Mouse (Mus musculus): Measurements from ENCODE around the gene Trmt1l. TPM values are rescaled to one million over a fixed set of nuclear protein-coding genes. Genes with fewer than 3 reads are reported as not detected.

Gene Trmt1l
- polyA plus RNA-seq, 1 experiment from 2014 or later: 42.8 TPM

GRCm38 (mm10) chr1:151482497-151482896 lies 54.2 kb downstream of the Trmt1l start:
- 98% methylated on average over 1 of the region's 1 CpGs for WGBS
- Histone ChIP-seq H3K4me2 (ENCODE audit: low read length) (no peak overlapping the region), H3K36me3 (ENCODE audit: control insufficient read depth, insufficient read depth, low read length) (peaks cover 11% of the 10 kb centered on the region), H3K4me1 (ENCODE audit: control insufficient read depth, insufficient read depth, low read length) (no peaks in the 10 kb centered on the region), H3K9ac (replicated peaks; ENCODE audit: low read length) (no peak overlapping the region), H3K27ac (replicated peaks; ENCODE audit: low read depth, low read length) (no peak overlapping the region), H3K27me3 (ENCODE audit: control insufficient read depth, insufficient read depth, low read length) (no peaks in the 10 kb centered on the region), H3K4me3 (replicated peaks; ENCODE audit: low read depth, low read length) (no peak overlapping the region), H3K9me3 (ENCODE audit: control insufficient read depth, low read length) (no peaks in the 10 kb centered on the region)
- ATAC-seq (ENCODE audit: low FRiP score, low TSS enrichment) (no peak), DNase-seq (no peak)

- no peak overlapping the region for H3K4me3 ChIP-seq (replicated peaks; ENCODE audit: low read depth, low read length)
- WGBS: 76% methylated on average over 1 of the region's 1 CpGs
- ATAC-seq (ENCODE audit: low FRiP score, low TSS enrichment): no peak
- H3K36me3 ChIP-seq (ENCODE audit: control insufficient read depth, insufficient read depth, low read length): peaks cover 2% of the 10 kb centered on the region; the same call in 1 of the 2 replicates
- H3K9me3 ChIP-seq (ENCODE audit: control insufficient read depth, low read length): no peaks in the 10 kb centered on the region
- no peak for DNase-seq
- H3K27ac ChIP-seq (replicated peaks; ENCODE audit: low read depth, low read length): no peak overlapping the region
- no peak overlapping the region for H3K9ac ChIP-seq (replicated peaks; ENCODE audit: low read length)
- no peak overlapping the region for H3K4me2 ChIP-seq (ENCODE audit: low read length)
- H3K27me3 ChIP-seq (ENCODE audit: control insufficient read depth, insufficient read depth, low read length): no peaks in the 10 kb centered on the region
- no peaks in the 10 kb centered on the region for H3K4me1 ChIP-seq (ENCODE audit: control insufficient read depth, insufficient read depth, low read length)
Observed at GRCm38 (mm10) chr1:151483568-151483967, 55.2 kb downstream of the Trmt1l start.

GRCm38 (mm10) chr1:151484754-151485153 lies 56.4 kb downstream of the Trmt1l start:
- 0 out of 2 replicates have a peak, but pooled peaks cover 2% of the 10 kb centered on the region for H3K36me3 ChIP-seq (ENCODE audit: control insufficient read depth, insufficient read depth, low read length)
- H3K4me1 ChIP-seq (ENCODE audit: control insufficient read depth, insufficient read depth, low read length): no peaks in the 10 kb centered on the region
- no peak overlapping the region for H3K4me2 ChIP-seq (ENCODE audit: low read length)
- DNase-seq: no peak
- no peak for ATAC-seq (ENCODE audit: low FRiP score, low TSS enrichment)
- no peaks in the 10 kb centered on the region for H3K27me3 ChIP-seq (ENCODE audit: control insufficient read depth, insufficient read depth, low read length)
- 69% methylated on average over 5 of the region's 5 CpGs for WGBS
- no peaks in the 10 kb centered on the region for H3K9me3 ChIP-seq (ENCODE audit: control insufficient read depth, low read length)
- H3K9ac ChIP-seq (replicated peaks; ENCODE audit: low read length): no peak overlapping the region
- no peak overlapping the region for H3K4me3 ChIP-seq (replicated peaks; ENCODE audit: low read depth, low read length)
- no peak overlapping the region for H3K27ac ChIP-seq (replicated peaks; ENCODE audit: low read depth, low read length)

GRCm38 (mm10) chr1:151489806-151490205 lies 61.5 kb downstream of the Trmt1l start:
- no peaks in the 10 kb centered on the region for H3K36me3 ChIP-seq (ENCODE audit: control insufficient read depth, insufficient read depth, low read length)
- no peak overlapping the region for H3K4me2 ChIP-seq (ENCODE audit: low read length)
- H3K27ac ChIP-seq (replicated peaks; ENCODE audit: low read depth, low read length): no peak overlapping the region
- no peaks in the 10 kb centered on the region for H3K4me1 ChIP-seq (ENCODE audit: control insufficient read depth, insufficient read depth, low read length)
- DNase-seq (no peak), ATAC-seq (ENCODE audit: low FRiP score, low TSS enrichment) (no peak)
- H3K9ac ChIP-seq (replicated peaks; ENCODE audit: low read length): no peak overlapping the region
- H3K27me3 ChIP-seq (ENCODE audit: control insufficient read depth, insufficient read depth, low read length): no peaks in the 10 kb centered on the region
- 77% methylated on average over 6 of the region's 6 CpGs for WGBS
- no peaks in the 10 kb centered on the region for H3K9me3 ChIP-seq (ENCODE audit: control insufficient read depth, low read length)
- H3K4me3 ChIP-seq (replicated peaks; ENCODE audit: low read depth, low read length): no peak overlapping the region

- no peaks in the 10 kb centered on the region for H3K27me3 ChIP-seq (ENCODE audit: control insufficient read depth, insufficient read depth, low read length)
- WGBS: 44% methylated on average over 1 of the region's 1 CpGs
- H3K27ac ChIP-seq (replicated peaks; ENCODE audit: low read depth, low read length): no peak overlapping the region
- no peaks in the 10 kb centered on the region for H3K36me3 ChIP-seq (ENCODE audit: control insufficient read depth, insufficient read depth, low read length)
- H3K4me2 ChIP-seq (ENCODE audit: low read length): no peak overlapping the region
- DNase-seq (peak; percentile 61), ATAC-seq (ENCODE audit: low FRiP score, low TSS enrichment) (no peak)
- no peak overlapping the region for H3K9ac ChIP-seq (replicated peaks; ENCODE audit: low read length)
- no peaks in the 10 kb centered on the region for H3K4me1 ChIP-seq (ENCODE audit: control insufficient read depth, insufficient read depth, low read length)
- no peak overlapping the region for H3K4me3 ChIP-seq (replicated peaks; ENCODE audit: low read depth, low read length)
- no peaks in the 10 kb centered on the region for H3K9me3 ChIP-seq (ENCODE audit: control insufficient read depth, low read length)
Observed at GRCm38 (mm10) chr1:151492419-151492818, 64.1 kb downstream of the Trmt1l start.

GRCm38 (mm10) chr1:151493826-151494225 lies 65.5 kb downstream of the Trmt1l start:
- Histone ChIP-seq H3K9me3 (ENCODE audit: control insufficient read depth, low read length) (no peaks in the 10 kb centered on the region), H3K27ac (replicated peaks; ENCODE audit: low read depth, low read length) (no peak overlapping the region), H3K27me3 (ENCODE audit: control insufficient read depth, insufficient read depth, low read length) (no peaks in the 10 kb centered on the region), H3K4me3 (replicated peaks; ENCODE audit: low read depth, low read length) (no peak overlapping the region), H3K36me3 (ENCODE audit: control insufficient read depth, insufficient read depth, low read length) (no peaks in the 10 kb centered on the region), H3K4me2 (ENCODE audit: low read length) (no peak overlapping the region), H3K9ac (replicated peaks; ENCODE audit: low read length) (no peak overlapping the region), H3K4me1 (ENCODE audit: control insufficient read depth, insufficient read depth, low read length) (peaks cover 7% of the 10 kb centered on the region; the same call in 1 of the 2 replicates)
- DNase-seq (no peak), ATAC-seq (ENCODE audit: low FRiP score, low TSS enrichment) (no peak)

- Histone ChIP-seq H3K4me2 (ENCODE audit: low read length) (no peak overlapping the region), H3K4me3 (replicated peaks; ENCODE audit: low read depth, low read length) (no peak overlapping the region), H3K4me1 (ENCODE audit: control insufficient read depth, insufficient read depth, low read length) (peaks cover 12% of the 10 kb centered on the region; the same call in 1 of the 2 replicates), H3K27ac (replicated peaks; ENCODE audit: low read depth, low read length) (no peak overlapping the region), H3K9ac (replicated peaks; ENCODE audit: low read length) (no peak overlapping the region), H3K36me3 (ENCODE audit: control insufficient read depth, insufficient read depth, low read length) (no peaks in the 10 kb centered on the region), H3K9me3 (ENCODE audit: control insufficient read depth, low read length) (no peaks in the 10 kb centered on the region), H3K27me3 (ENCODE audit: control insufficient read depth, insufficient read depth, low read length) (no peaks in the 10 kb centered on the region)
- no peak for ATAC-seq (ENCODE audit: low FRiP score, low TSS enrichment)
- DNase-seq: no peak
- WGBS: 83% methylated on average over 6 of the region's 6 CpGs
Observed at GRCm38 (mm10) chr1:151494711-151495110, 66.4 kb downstream of the Trmt1l start.

- peaks cover 12% of the 10 kb centered on the region; the same call in 1 of the 2 replicates for H3K4me1 ChIP-seq (ENCODE audit: control insufficient read depth, insufficient read depth, low read length)
- H3K9ac ChIP-seq (replicated peaks; ENCODE audit: low read length): no peak overlapping the region
- 97% methylated on average over 2 of the region's 2 CpGs for WGBS
- no peaks in the 10 kb centered on the region for H3K27me3 ChIP-seq (ENCODE audit: control insufficient read depth, insufficient read depth, low read length)
- no peak for ATAC-seq (ENCODE audit: low FRiP score, low TSS enrichment)
- no peaks in the 10 kb centered on the region for H3K9me3 ChIP-seq (ENCODE audit: control insufficient read depth, low read length)
- H3K4me2 ChIP-seq (ENCODE audit: low read length): no peak overlapping the region
- H3K4me3 ChIP-seq (replicated peaks; ENCODE audit: low read depth, low read length): no peak overlapping the region
- DNase-seq: no peak
- no peak overlapping the region for H3K27ac ChIP-seq (replicated peaks; ENCODE audit: low read depth, low read length)
- no peaks in the 10 kb centered on the region for H3K36me3 ChIP-seq (ENCODE audit: control insufficient read depth, insufficient read depth, low read length)
Observed at GRCm38 (mm10) chr1:151495635-151496285, 67.4 kb downstream of the Trmt1l start.

- 89% methylated on average over 8 of the region's 8 CpGs for WGBS
Observed at GRCm38 (mm10) chr1:151497028-151497427, 68.7 kb downstream of the Trmt1l start.

More at GRCm38 (mm10) chr1:151497028-151497427, 68.7 kb downstream of the Trmt1l start:
- H3K4me2 ChIP-seq (ENCODE audit: low read length): no peak overlapping the region
- no peaks in the 10 kb centered on the region for H3K9me3 ChIP-seq (ENCODE audit: control insufficient read depth, low read length)
- no peaks in the 10 kb centered on the region for H3K27me3 ChIP-seq (ENCODE audit: control insufficient read depth, insufficient read depth, low read length)
- no peak overlapping the region for H3K4me3 ChIP-seq (replicated peaks; ENCODE audit: low read depth, low read length)
- peaks cover 12% of the 10 kb centered on the region; the same call in 1 of the 2 replicates for H3K4me1 ChIP-seq (ENCODE audit: control insufficient read depth, insufficient read depth, low read length)
- ATAC-seq (ENCODE audit: low FRiP score, low TSS enrichment): no peak
- no peaks in the 10 kb centered on the region for H3K36me3 ChIP-seq (ENCODE audit: control insufficient read depth, insufficient read depth, low read length)
- peak; percentile 29 for DNase-seq
- no peak overlapping the region for H3K27ac ChIP-seq (replicated peaks; ENCODE audit: low read depth, low read length)
- no peak overlapping the region for H3K9ac ChIP-seq (replicated peaks; ENCODE audit: low read length)

All from midbrain, embryonic 14.5 days (tissue).